Mouse (Mus musculus): ENCODE measurements at regions not wholly inside any gene's neighbourhood (a gene's known extent, or its start where the extent isn't known, plus 50 kb on each side); places are given as distances from the start of the nearest gene placed in this dataset.
"Not testable (repeated sequence)": the region's sequence is repeated elsewhere in the genome, so short reads cannot be mapped to it uniquely, and the experiment has no call there.

DNA sequence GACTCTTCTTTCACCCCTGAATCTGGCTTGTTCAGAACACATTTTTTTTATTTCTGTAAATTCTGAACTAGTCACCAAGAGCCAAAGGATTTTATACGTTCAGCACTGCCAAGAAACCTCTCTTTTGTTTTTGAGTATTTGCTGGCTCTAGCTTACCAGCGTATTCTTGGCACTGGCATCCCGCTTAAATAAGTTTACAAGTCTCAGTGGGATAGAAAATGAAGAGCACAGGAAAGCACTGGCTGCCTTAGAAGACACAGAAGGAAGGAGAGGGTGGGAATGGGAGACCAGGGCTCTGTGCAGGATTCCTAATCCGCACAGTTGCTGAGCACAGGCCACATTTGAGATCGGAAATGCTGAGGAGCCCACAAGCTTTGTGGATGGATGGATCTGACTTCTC, 306.7 kb upstream of the Klhl29 start:
- no peak for ATAC-seq (ENCODE audit: insufficient number of reproducible peaks, low FRiP score)
- Histone ChIP-seq H3K9ac (no peak overlapping the region), H3K4me3 (no peak overlapping the region), H3K27me3 (replicated peaks) (no peaks in the 10 kb centered on the region), H3K36me3 (no peaks in the 10 kb centered on the region), H3K4me1 (replicated peaks) (no peaks in the 10 kb centered on the region), H3K4me2 (no peak overlapping the region), H3K27ac (ENCODE audit: poor library complexity, severe bottlenecking) (no peak overlapping the region), H3K9me3 (replicated peaks) (no peaks in the 10 kb centered on the region)
- WGBS: 79% methylated on average over 5 of the region's 5 CpGs

DNA sequence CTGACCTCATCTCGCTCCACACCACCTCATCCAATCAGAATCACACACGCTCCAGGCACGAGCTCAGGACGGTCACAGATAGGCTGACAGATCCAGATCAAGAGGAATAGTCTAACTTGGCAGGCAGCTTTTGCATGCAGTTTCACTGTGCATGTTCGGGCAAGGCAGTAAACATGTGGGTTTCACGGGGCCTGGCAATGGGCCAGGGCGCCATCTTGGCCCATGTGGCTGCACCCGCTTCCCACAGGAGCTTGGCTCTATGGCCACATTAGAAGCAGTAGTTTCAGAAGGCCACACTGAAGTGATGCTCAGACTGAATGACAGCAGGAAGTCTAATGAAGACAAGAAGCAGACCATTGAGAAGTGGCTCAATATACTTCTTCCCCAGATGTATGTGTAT, 302.6 kb upstream of the Klhl29 start:
- not testable (repeated sequence) for H3K4me3 ChIP-seq, H3K9ac ChIP-seq
- WGBS: 82% methylated on average over 8 of the region's 8 CpGs

DNA sequence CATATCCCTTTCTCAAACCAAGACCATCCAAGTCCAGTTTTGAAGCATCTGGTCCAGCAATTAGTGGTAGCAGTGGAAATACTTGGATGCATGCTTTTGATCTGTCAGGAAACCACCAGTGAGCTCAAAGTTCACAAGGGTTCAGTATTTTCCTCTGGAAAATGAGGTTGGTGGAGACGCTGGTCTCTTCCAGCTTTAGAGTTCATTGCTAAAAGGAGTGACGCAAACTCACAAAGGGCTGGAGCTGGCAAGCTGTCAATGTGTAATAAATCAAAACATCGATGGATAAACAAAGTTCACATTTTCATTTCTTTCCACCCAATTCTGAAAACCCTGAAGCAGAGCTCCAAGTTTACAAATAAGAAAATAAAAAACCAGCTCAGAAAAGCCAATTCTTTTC, 293.0 kb upstream of the Klhl29 start:
- H3K9me3 ChIP-seq (replicated peaks): no peaks in the 10 kb centered on the region
- no peaks in the 10 kb centered on the region for H3K36me3 ChIP-seq
- no peak overlapping the region for H3K27ac ChIP-seq (ENCODE audit: poor library complexity, severe bottlenecking)
- ATAC-seq (ENCODE audit: insufficient number of reproducible peaks, low FRiP score): no peak
- H3K9ac ChIP-seq: no peak overlapping the region
- no peaks in the 10 kb centered on the region for H3K27me3 ChIP-seq (replicated peaks)
- no peaks in the 10 kb centered on the region for H3K4me1 ChIP-seq (replicated peaks)
- 77% methylated on average over 3 of the region's 3 CpGs for WGBS
- no peak overlapping the region for H3K4me3 ChIP-seq
- no peak overlapping the region for H3K4me2 ChIP-seq

More for the DNA sequence above, 302.6 kb upstream of the Klhl29 start:
- not testable (repeated sequence) for H3K9me3 ChIP-seq (replicated peaks); H3K4me2 ChIP-seq; H3K4me1 ChIP-seq (replicated peaks); H3K27me3 ChIP-seq (replicated peaks); ATAC-seq (ENCODE audit: insufficient number of reproducible peaks, low FRiP score); H3K27ac ChIP-seq (ENCODE audit: poor library complexity, severe bottlenecking); H3K36me3 ChIP-seq

DNA sequence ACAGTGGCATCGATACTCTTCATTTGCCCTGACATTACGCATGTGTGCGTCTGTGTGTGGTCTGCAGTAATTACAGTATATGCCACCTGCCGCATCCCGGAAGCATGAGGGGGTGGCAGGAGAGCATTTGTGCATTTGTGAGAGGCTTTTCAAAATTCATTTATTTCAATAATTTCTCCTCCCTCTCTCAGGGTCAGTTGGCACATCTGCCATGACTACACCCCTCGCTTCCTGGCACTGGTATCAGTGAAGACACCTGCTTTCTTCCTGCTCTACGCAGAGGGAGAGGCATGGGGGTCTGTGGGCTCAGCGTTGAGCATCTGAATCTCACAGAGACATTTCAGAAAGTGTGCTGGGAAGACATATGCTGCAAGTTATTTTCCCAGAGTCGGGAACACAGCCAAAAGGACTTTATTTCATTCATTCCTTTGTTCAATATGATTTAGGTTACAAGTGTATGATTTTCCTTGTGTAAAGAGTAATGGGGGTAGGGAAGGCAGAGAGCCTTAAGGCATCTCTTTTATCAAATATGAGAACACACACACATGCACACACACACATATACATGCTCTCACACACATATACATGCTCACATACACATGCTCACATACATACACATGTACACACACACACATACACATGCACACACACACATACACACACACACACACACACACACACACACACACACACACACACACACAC, 262.2 kb upstream of the Klhl29 start:
- Histone ChIP-seq H3K9me3 (replicated peaks) (no peaks in the 10 kb centered on the region), H3K4me2 (no peak overlapping the region), H3K27me3 (replicated peaks) (no peaks in the 10 kb centered on the region), H3K4me3 (no peak overlapping the region), H3K9ac (no peak overlapping the region), H3K4me1 (replicated peaks) (no peaks in the 10 kb centered on the region), H3K27ac (ENCODE audit: poor library complexity, severe bottlenecking) (no peak overlapping the region), H3K36me3 (no peaks in the 10 kb centered on the region)
- 82% methylated on average over 9 of the region's 9 CpGs for WGBS
- no peak for ATAC-seq (ENCODE audit: insufficient number of reproducible peaks, low FRiP score)

DNA sequence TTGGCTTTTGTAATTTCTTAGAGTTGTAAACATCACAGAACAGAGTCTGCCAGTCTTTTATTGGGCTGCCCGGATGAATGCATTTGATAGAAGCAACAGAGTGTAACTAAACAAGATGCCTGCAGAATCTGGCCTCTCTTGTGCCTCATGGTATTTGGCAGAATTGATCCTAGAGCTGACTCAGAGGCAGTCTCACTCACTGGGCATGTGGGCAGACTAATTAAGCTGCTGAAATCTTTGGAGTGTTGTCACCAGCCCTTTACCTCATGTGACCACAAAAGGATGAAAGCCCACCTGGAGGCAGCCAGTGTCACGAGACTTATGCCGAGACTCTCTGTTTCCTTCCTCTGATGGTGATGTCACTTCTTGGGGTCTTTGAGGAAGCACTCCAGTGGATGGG, 258.5 kb upstream of the Klhl29 start:
- 0 out of 2 replicates have a peak, but pooled peaks cover 3% of the 10 kb centered on the region for H3K9me3 ChIP-seq (replicated peaks)
- no peaks in the 10 kb centered on the region for H3K27me3 ChIP-seq (replicated peaks)
- no peak for ATAC-seq (ENCODE audit: insufficient number of reproducible peaks, low FRiP score)
- H3K4me1 ChIP-seq (replicated peaks): no peaks in the 10 kb centered on the region
- no peaks in the 10 kb centered on the region for H3K36me3 ChIP-seq
- no peak overlapping the region for H3K4me2 ChIP-seq
- no peak overlapping the region for H3K4me3 ChIP-seq
- H3K27ac ChIP-seq (ENCODE audit: poor library complexity, severe bottlenecking): no peak overlapping the region
- H3K9ac ChIP-seq: no peak overlapping the region
- WGBS: 77% methylated on average over 3 of the region's 3 CpGs

DNA sequence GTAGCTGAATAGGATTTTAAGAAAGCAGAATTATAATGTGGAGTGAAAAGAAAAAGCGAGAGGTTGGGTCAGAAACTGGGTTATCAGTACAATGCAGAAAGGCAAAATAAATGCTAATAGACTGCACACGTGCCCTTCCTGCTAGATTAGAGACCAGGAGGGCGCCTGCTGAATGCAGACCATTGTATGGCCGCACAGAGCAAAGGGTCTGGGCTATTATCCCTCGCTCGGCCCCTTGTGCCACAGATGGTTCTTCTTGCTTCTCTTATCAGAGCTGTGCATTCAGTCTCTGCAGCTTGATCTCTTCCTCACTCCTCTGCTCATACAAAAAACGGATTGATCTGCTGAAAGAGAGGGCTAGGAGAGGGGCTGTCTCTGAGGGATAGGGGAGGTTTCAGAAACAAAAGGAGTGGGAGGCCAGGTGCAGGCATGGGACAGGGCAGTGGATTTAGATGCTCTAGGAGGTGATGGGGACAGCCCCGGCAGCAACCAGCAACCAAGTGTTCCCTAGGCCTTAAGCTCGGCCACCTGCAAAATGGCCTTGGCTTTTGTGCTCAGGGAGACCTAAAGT, 225.7 kb upstream of the Klhl29 start:
- Histone ChIP-seq H3K9ac (no peak overlapping the region), H3K4me1 (replicated peaks) (no peaks in the 10 kb centered on the region), H3K4me2 (no peak overlapping the region), H3K27ac (ENCODE audit: poor library complexity, severe bottlenecking) (no peak overlapping the region), H3K36me3 (no peaks in the 10 kb centered on the region), H3K4me3 (no peak overlapping the region), H3K27me3 (replicated peaks) (no peaks in the 10 kb centered on the region), H3K9me3 (replicated peaks) (no peaks in the 10 kb centered on the region)
- no peak for ATAC-seq (ENCODE audit: insufficient number of reproducible peaks, low FRiP score)
- 58% methylated on average over 9 of the region's 9 CpGs for WGBS

DNA sequence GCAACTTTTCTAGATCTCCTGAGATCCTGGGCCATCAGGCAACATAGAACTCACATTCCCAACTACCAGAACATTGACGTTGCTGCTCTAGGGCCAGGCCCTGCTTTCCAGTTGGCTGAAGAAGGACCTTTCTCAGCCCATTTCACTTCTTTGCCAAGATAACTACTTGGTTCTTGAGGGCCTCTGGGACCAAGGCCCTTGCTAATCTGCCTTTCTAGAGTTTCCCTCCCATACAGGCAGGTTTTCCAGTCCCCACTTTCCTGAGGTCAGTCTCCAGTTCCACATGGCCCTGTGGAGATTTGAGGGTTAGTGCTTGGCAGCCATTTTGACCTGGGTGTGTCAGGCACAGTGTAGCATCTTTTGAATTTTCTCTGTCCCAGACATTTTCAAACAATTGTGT, 223.9 kb upstream of the Klhl29 start:
- H3K9ac ChIP-seq: no peak overlapping the region
- WGBS: 93% methylated on average over 1 of the region's 1 CpGs
- no peaks in the 10 kb centered on the region for H3K27me3 ChIP-seq (replicated peaks)
- no peak for ATAC-seq (ENCODE audit: insufficient number of reproducible peaks, low FRiP score)
- H3K9me3 ChIP-seq (replicated peaks): no peaks in the 10 kb centered on the region
- no peaks in the 10 kb centered on the region for H3K4me1 ChIP-seq (replicated peaks)
- no peak overlapping the region for H3K4me2 ChIP-seq
- no peak overlapping the region for H3K27ac ChIP-seq (ENCODE audit: poor library complexity, severe bottlenecking)
- no peak overlapping the region for H3K4me3 ChIP-seq
- H3K36me3 ChIP-seq: no peaks in the 10 kb centered on the region

DNA sequence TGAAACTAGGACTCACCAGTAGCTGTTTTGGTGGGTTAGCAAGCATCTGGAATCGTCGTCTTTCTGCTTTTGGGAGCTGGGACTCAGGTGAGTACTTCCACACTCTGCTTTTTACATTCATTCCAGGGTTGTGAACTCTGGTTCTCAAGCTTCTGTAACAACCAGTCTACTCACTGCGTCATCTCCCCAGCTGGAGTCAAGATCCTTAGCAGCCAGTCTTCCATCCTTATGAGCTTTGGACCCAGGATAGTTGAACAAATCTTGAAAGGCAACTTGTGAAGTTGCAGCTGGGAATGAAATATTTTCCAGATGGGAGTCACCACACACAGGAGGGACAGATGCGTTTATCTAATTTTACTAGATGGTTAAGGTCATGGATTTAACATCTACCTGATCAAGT, 223.5 kb upstream of the Klhl29 start:
- H3K4me3 ChIP-seq: no peak overlapping the region
- no peak overlapping the region for H3K4me2 ChIP-seq
- no peak for ATAC-seq (ENCODE audit: insufficient number of reproducible peaks, low FRiP score)
- no peak overlapping the region for H3K27ac ChIP-seq (ENCODE audit: poor library complexity, severe bottlenecking)
- 78% methylated on average over 4 of the region's 4 CpGs for WGBS
- no peaks in the 10 kb centered on the region for H3K36me3 ChIP-seq
- no peaks in the 10 kb centered on the region for H3K4me1 ChIP-seq (replicated peaks)
- H3K9me3 ChIP-seq (replicated peaks): no peaks in the 10 kb centered on the region
- H3K9ac ChIP-seq: no peak overlapping the region
- no peaks in the 10 kb centered on the region for H3K27me3 ChIP-seq (replicated peaks)

DNA sequence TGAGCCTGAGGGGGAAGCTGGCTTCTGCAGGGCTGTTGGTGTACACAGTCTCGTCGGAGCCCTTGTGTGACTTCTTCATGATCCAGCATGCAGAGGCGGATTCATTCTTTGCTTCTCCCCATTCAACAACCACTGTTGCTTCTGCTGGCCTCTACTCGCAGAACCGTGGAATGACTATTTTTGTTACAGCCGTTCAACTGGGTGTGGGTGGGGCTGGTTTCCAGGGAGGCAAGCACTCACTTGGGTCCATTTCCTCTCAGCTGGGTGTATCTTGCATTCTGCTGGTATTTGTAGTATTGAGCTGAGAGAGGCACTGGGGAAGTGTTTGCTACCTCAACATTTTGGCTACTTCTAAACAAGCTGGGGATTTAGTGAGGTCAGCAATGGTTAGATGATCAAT, 197.3 kb upstream of the Klhl29 start:
- no peak overlapping the region for H3K9ac ChIP-seq

DNA sequence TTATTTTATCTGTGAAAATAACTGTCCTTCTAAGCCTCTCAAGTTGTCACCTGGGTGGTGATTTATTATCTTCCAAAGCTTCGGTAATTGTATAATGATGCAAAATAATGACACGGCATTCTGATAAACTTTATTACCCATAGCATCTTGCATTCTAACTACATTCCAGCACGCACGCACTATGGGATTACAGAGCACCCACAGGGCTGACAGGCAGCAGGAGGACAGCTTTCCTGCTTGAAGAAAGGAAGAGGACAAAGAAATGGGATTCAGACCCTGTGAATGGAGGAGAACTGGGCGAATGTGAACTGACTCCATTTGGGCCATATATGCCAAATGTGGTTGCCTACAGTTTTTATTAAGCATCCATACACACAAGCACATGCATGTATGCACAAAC, 193.5 kb upstream of the Klhl29 start:
- no peak overlapping the region for H3K4me3 ChIP-seq
- no peaks in the 10 kb centered on the region for H3K27me3 ChIP-seq (replicated peaks)
- no peaks in the 10 kb centered on the region for H3K9me3 ChIP-seq (replicated peaks)
- 82% methylated on average over 5 of the region's 5 CpGs for WGBS
- no peaks in the 10 kb centered on the region for H3K36me3 ChIP-seq
- no peak overlapping the region for H3K4me2 ChIP-seq
- no peak overlapping the region for H3K9ac ChIP-seq
- H3K27ac ChIP-seq (ENCODE audit: poor library complexity, severe bottlenecking): no peak overlapping the region
- ATAC-seq (ENCODE audit: insufficient number of reproducible peaks, low FRiP score): no peak
- H3K4me1 ChIP-seq (replicated peaks): no peaks in the 10 kb centered on the region

More for the DNA sequence above, 197.3 kb upstream of the Klhl29 start:
- no peak for ATAC-seq (ENCODE audit: insufficient number of reproducible peaks, low FRiP score)
- H3K27ac ChIP-seq (ENCODE audit: poor library complexity, severe bottlenecking): no peak overlapping the region
- no peaks in the 10 kb centered on the region for H3K27me3 ChIP-seq (replicated peaks)
- no peaks in the 10 kb centered on the region for H3K9me3 ChIP-seq (replicated peaks)
- H3K4me1 ChIP-seq (replicated peaks): no peaks in the 10 kb centered on the region
- 48% methylated on average over 6 of the region's 6 CpGs for WGBS
- no peaks in the 10 kb centered on the region for H3K36me3 ChIP-seq
- no peak overlapping the region for H3K4me3 ChIP-seq
- H3K4me2 ChIP-seq: no peak overlapping the region

DNA sequence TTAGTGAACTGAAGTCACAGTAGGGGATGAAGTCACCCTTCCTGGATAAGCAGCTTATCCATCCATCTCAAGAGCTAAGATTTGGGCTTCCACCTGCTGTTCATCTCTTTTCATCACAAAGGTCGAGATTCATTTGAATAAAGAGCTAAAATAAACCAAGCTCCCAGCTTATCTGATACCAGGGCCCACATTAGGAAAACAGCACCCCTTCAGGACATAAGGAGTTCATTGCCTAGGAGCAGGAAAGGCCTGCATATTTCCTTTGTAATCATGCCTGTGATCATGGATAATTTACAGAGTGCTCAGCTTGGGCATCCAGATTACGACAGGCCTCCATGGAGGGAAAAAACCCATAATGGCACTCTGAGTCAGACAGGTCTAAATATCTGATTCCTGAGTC, 190.7 kb upstream of the Klhl29 start:
- Histone ChIP-seq H3K27ac (ENCODE audit: poor library complexity, severe bottlenecking) (no peak overlapping the region), H3K36me3 (no peaks in the 10 kb centered on the region), H3K27me3 (replicated peaks) (no peaks in the 10 kb centered on the region), H3K9ac (no peak overlapping the region), H3K4me3 (no peak overlapping the region), H3K4me1 (replicated peaks) (no peaks in the 10 kb centered on the region), H3K4me2 (no peak overlapping the region), H3K9me3 (replicated peaks) (no peaks in the 10 kb centered on the region)
- no peak for ATAC-seq (ENCODE audit: insufficient number of reproducible peaks, low FRiP score)
- WGBS: 16% methylated on average over 2 of the region's 2 CpGs

DNA sequence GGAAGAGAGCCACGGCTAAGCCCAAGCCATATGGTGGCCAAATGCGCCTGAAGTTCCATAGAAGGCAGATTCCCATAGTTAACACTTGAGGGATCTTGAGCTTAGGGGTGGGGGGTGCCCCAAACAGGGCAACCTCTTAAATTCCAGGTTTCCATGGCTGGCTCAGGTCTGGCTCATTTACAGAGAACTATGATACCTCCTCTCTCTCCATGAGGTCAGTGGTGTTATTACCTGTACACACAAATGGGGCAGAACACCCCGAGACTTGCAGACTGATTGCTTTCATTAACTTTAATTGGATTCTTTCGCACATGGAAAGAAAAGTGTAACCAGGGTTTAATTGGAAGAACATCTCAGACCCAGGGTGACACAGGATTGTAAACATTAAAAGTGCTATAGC, 177.1 kb upstream of the Klhl29 start:
- H3K4me1 ChIP-seq (replicated peaks): no peaks in the 10 kb centered on the region
- no peak overlapping the region for H3K9ac ChIP-seq
- H3K27ac ChIP-seq (ENCODE audit: poor library complexity, severe bottlenecking): no peak overlapping the region
- H3K27me3 ChIP-seq (replicated peaks): no peaks in the 10 kb centered on the region
- H3K9me3 ChIP-seq (replicated peaks): no peaks in the 10 kb centered on the region
- H3K36me3 ChIP-seq: no peaks in the 10 kb centered on the region
- no peak for ATAC-seq (ENCODE audit: insufficient number of reproducible peaks, low FRiP score)
- H3K4me3 ChIP-seq: no peak overlapping the region
- no peak overlapping the region for H3K4me2 ChIP-seq
- 74% methylated on average over 4 of the region's 4 CpGs for WGBS
